Mouse (Mus musculus) lung, postnatal 0 days (tissue): ENCODE data around the gene Mapk8ip1. TPM values are rescaled to one million over a fixed set of nuclear protein-coding genes. Genes with fewer than 3 reads are reported as not detected.

Source experiments
- ATAC-seq: fragments of 200-750 bp; cut with Nextera tagmentation; 2 replicates; pipeline ENCODE4 v1.8.0; 2017; ENCODE audit warnings: moderate library complexity
- DNase-seq: peaks from one replicate; pipeline ENCODE4 v3.0.0-alpha.2; 2016; ENCODE audit warnings: low spot score
- H3K27ac ChIP-seq: fragments of 300-500 bp; sonication (generic); 2 replicates; pipeline ENCODE4 v1.5.1; 2014; ENCODE audit warnings: antibody characterized with exemption, mild to moderate bottlenecking, low read length, mixed read lengths
- H3K27me3 ChIP-seq: fragments of 300-500 bp; sonication (generic); replicated peaks from 2 replicates; pipeline ENCODE4 v1.6.1; 2014; ENCODE audit warnings: low read length, mixed read lengths; ENCODE audit not compliant: insufficient read depth
- H3K36me3 ChIP-seq: fragments of 300-500 bp; sonication (generic); 2 replicates; pipeline ENCODE4 v1.6.1; 2014; ENCODE audit warnings: low read length, mixed read lengths; ENCODE audit not compliant: insufficient read depth
- H3K4me1 ChIP-seq: fragments of 300-500 bp; sonication (generic); 2 replicates; pipeline ENCODE4 v1.6.1; 2014; ENCODE audit warnings: antibody characterized with exemption, low read depth, low read length, mixed read lengths; ENCODE audit not compliant: insufficient read depth
- H3K4me2 ChIP-seq: fragments of 300-500 bp; sonication (generic); replicated peaks from 2 replicates; pipeline ENCODE4 v1.6.1; 2014; ENCODE audit warnings: low read depth, mild to moderate bottlenecking, low read length, moderate library complexity, mixed read lengths
- H3K4me3 ChIP-seq: fragments of 300-500 bp; sonication (generic); 2 replicates; pipeline ENCODE4 v1.5.1; 2014; ENCODE audit warnings: low read depth, low read length
- H3K9ac ChIP-seq: fragments of 300-500 bp; sonication (generic); replicated peaks from 2 replicates; pipeline ENCODE4 v1.6.1; 2014; ENCODE audit warnings: low read depth, mild to moderate bottlenecking
- H3K9me3 ChIP-seq: fragments of 300-500 bp; sonication (generic); 2 replicates; pipeline ENCODE4 v1.6.1; 2016; ENCODE audit warnings: low read length, mixed read lengths
- CTCF ChIP-seq: IDR thresholded peaks from 2 replicates; pipeline ENCODE4 v1.5.1; 2016; ENCODE audit warnings: antibody characterized with exemption, mild to moderate bottlenecking
- EP300 ChIP-seq: IDR thresholded peaks from 2 replicates; pipeline ENCODE4 v1.6.1; 2016; ENCODE audit warnings: antibody characterized with exemption, mild to moderate bottlenecking, control low read depth
- WGBS: fragments of 180-500 bp; shearing (Covaris S2); extraction: QIAGEN DNeasy Blood & Tissue Kit; methylation state at CpG from one replicate; pipeline ENCODE4 v1.1.7; 2014; 5-methylcytosine and 5-hydroxymethylcytosine counted together
- microRNA-seq: library from miRNA; unstranded; fragments of <30 nt; microRNA quantifications from one replicate; pipeline ENCODE4, GENCODE M21; 2016
- polyA plus RNA-seq: library from polyadenylated mRNA; unstranded; fragments of >200 nt; fragmentation: Nextera tagmentation; extraction: Ambion mirVana; gene quantifications from 2 replicates; pipeline ENCODE4 v1.2.1, GENCODE M21; 2015

Gene Mapk8ip1
- polyA plus RNA-seq, 1 experiment from 2014 or later = 7.8 TPM

- no peak for TF ChIP-seq CTCF
- no peak for TF ChIP-seq EP300
- no peaks in the 10 kb centered on the region for H3K27me3 ChIP-seq
- H3K36me3 ChIP-seq = peaks cover 23% of the 10 kb centered on the region; the same call in 1 of the 2 replicates
- H3K9ac ChIP-seq = no peak overlapping the region
- 86% methylated on average over 2 of the region's 2 CpGs for WGBS
- ATAC-seq (peak; percentile 35), DNase-seq (no peak)
- H3K9me3 ChIP-seq = no peaks in the 10 kb centered on the region
- no peaks in the 10 kb centered on the region for H3K4me1 ChIP-seq
- H3K4me3 ChIP-seq = no peak overlapping the region
- no peak overlapping the region for H3K27ac ChIP-seq
- no peak overlapping the region for H3K4me2 ChIP-seq
These were observed 53.9 kb downstream of the Mapk8ip1 start for GRCm38 (mm10) chr2:92347191-92347590.

DNA sequence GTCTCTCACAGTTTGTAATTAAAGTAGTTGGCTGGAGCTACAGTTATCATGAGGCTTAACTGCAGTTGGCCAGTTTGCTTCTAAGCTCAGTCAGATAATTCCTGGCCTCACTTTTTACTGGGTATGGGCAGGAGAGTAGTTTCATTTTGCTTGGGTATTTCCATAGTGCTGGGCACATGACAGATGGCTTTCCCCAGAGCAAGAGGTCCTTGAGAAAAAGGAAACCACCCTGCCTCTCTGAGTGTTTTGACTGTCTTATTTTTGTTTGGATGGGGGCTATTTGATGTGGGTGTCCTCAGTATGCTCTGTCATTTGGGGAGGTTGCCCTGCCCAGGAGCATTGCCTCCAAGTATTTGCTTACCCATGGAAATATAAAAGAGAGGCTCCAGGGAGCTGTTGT is 58.6 kb downstream of the Mapk8ip1 start:
- TF ChIP-seq EP300 (no peak), CTCF (no peak)
- no peak overlapping the region for H3K4me3 ChIP-seq
- ATAC-seq (no peak), DNase-seq (no peak)
- no peaks in the 10 kb centered on the region for H3K4me1 ChIP-seq
- H3K9ac ChIP-seq = no peak overlapping the region
- H3K4me2 ChIP-seq = no peak overlapping the region
- H3K36me3 ChIP-seq = no peaks in the 10 kb centered on the region; the same call in 1 of the 2 replicates
- no peaks in the 10 kb centered on the region for H3K9me3 ChIP-seq
- H3K27ac ChIP-seq = no peak overlapping the region
- H3K27me3 ChIP-seq = no peaks in the 10 kb centered on the region

Small RNA genes within 50 kb of the gene (microRNA-seq; reads per million reads assigned to microRNA genes)
- gene Mir7000 = not detected

Other genes starting within 250 kb of the Mapk8ip1 start
- gene Pex16, start 26.6 kb downstream of the Mapk8ip1 start, polyA plus RNA-seq = 28.3 and 30.8 TPM in 2 replicates
- gene Large2, start 26.4 kb downstream of the Mapk8ip1 start, polyA plus RNA-seq = 17.1 and 18.7 TPM in 2 replicates
- 2.3 TPM in 2 replicates for gene 1700029I15Rik, start 18.7 kb downstream of the Mapk8ip1 start, polyA plus RNA-seq
- gene Cry2, start 32.8 kb upstream of the Mapk8ip1 start, polyA plus RNA-seq = 36.3 and 36.6 TPM in 2 replicates
- gene Slc35c1, start 59.3 kb upstream of the Mapk8ip1 start, polyA plus RNA-seq = 12.9 and 13.1 TPM in 2 replicates
- gene Chst1, start 198.4 kb upstream of the Mapk8ip1 start, polyA plus RNA-seq = 5.2 TPM in 2 replicates